Mouse (Mus musculus) urinary bladder, postnatal 25 days (tissue): ENCODE results near the gene Tmem82.
A peak's percentile ranks its signal among the peaks of the same experiment; 100 is the strongest.

Source experiments
- DNase-seq: peaks from one replicate; pipeline ENCODE4 v3.0.0; 2022; ENCODE audit warnings: low spot score

Gene Tmem82

DNA sequence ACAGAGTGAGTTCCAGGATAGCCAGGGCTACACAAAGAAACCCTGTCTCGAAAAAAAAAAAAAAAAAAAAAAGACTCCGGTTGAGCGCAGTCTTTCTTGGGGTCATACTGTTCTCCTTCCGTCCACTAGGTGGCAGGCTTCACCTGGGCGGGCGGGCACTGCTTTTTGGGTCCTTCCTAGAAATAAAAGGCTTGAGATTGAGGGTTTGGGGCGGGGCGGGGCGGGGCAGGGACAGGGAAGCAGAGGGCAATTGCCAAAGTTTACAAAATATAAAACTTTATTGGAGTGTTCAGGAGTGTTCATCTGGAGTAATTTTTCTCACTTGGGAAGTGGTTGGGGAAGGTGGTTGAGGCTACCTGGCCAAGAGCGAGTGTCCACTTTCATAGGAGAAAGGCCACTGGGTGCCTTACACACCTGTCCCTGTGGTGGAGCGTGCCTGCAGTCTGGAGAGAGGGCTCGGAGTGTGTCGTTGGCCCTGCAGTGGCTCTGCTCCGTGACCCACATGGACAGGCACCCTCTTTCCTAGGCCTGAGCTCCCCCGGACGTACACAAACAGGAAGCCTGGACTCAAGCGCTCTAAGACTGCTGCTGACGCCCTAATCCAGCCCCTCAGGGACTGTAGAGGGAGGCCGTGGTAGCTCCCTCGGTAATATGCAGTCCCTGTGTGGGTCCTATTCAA is at the start of gene Tmem82:
TSS of gene Tmem82 (minus strand) at position 69 of the 679 bp plus-strand sequence.
- DNase-seq = peak; percentile 56

DNA sequence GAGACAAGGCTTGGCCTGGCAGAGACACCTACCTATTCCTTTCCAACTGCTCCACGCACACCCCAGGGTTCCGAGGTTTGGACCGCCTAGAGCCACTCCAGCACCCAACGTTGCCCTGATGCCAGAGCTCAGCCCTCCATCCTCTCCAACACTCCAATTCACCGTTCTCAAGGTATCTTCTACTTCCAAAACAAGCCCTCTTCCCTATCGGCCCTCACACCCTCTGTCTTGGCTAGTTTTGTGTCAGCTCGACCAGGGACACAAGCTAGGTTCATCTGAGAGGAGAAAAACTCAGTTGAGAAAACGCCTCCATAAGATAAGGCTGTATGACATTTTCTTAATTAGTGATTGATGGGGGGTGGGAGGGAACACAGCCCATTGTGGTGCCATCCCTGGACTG is 46.4 kb upstream of the Tmem82 start, which contains the start of gene Plekhm2:
TSS of gene Plekhm2 (minus strand) at position 101 of the 400 bp plus-strand sequence.
- DNase-seq = no peak

DNA sequence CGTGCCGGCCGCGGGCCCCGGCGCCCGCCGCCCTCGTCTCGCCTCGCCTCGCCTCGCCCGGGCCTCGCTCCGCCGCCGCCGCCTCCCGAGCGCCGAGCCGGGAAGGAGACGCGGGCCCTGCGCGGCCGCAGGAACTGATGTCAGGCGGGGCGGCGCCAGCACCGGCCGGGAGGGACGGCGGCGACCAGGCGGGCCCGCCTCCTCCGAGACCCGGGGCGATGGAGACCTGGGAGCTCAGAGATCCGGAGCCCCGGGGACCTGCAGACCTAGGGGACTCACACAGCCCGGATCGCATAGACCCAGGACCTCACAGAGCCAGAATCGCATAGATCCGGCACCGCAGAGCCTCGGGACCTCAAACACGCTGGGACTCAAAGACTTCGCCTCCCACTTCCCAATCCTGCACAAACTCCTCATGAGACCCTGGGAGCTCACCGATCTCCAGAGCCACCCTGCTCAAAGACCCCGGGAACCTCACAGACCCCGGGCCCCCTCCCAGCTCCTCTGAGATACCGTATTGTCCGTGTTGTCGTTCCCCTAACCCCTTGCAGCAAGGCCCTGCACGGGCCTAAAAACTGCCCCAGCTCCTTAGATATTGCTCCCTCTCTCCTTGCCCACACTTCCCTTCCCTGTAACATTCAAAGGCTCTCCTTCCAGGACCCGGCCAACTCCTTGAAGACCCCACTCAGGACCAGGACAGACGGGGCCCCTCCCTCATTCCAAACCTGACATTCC is 45.7 kb upstream of the Tmem82 start:
- peak; percentile 73 for DNase-seq

DNA sequence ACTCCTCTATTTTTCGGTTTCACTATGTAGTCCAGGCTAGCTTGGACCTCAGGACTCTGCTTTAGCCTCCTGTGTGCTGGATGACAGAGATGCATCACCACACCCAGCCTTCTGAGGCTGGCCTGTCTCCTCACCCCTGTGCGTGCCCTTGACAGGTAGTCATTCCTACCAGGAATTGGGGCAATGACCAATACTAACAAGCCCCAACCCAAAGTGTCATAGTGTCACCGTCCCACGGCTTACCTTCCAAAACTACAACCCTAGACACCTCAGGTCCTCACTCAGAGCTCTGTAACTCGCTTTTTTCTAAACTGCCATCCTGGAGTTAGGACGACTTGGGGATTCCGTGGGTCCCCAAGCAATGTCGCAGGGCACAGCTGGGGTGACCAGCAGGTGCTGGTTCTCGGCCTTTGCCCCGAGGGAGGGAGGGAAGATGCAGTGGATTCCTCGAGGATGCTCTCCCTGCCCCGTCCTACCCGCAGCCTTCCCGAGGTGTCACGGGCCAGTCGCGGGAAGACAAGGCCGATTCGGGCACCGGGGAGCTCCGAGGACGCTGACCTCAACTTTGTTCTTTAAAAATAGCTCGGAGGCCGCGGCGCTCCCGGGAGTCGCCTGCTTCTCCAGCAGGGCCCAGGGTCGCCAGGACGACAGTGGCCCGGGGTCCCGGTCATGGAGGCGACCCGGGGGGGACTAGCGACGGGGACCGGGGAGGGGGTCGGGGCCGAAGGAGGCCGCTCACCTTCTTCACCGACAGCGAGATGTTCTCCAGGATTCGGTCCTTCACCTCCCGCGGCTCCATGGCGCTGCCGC is 44.9 kb upstream of the Tmem82 start:
- DNase-seq = peak; percentile 38

DNA sequence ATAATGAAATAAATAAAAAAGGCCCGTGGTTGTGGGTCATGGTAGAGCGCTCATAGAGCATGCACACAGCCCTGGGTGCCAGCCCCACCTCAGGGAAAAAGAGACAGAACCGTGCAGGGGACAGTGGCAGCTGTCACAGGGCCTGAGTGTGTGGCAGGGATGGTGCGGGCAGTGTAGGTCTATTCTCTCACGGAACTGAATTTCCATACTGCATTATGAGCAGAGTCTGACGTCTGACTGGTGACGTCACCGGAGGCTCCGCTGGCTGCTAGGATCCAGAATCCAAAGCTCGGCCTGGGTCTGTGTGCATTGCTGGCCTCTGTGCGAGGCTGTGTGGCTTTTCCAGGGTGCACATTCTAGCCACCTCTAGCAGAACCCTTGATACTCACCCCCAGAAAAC is 42.5 kb upstream of the Tmem82 start:
- no peak for DNase-seq

DNA sequence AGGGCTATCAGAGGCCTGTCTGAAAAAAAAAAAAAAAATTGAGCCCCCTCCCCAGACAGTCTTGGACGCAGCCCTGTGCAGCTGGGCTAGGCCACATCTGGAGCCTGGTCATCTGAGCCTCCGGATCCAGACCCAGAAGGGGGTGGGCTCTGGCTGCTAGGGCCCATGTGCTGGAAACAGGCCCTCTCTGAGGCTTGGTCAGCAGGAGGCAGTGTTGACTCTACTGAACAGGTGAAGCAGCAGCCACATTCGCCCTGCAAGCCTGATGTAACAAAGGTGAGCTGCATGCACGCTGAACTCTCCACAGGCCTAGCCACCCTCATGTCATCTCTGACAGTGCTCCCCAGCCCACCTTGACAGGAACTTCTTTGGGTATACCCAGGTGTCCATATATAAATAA is 41.3 kb upstream of the Tmem82 start:
- DNase-seq = no peak

DNA sequence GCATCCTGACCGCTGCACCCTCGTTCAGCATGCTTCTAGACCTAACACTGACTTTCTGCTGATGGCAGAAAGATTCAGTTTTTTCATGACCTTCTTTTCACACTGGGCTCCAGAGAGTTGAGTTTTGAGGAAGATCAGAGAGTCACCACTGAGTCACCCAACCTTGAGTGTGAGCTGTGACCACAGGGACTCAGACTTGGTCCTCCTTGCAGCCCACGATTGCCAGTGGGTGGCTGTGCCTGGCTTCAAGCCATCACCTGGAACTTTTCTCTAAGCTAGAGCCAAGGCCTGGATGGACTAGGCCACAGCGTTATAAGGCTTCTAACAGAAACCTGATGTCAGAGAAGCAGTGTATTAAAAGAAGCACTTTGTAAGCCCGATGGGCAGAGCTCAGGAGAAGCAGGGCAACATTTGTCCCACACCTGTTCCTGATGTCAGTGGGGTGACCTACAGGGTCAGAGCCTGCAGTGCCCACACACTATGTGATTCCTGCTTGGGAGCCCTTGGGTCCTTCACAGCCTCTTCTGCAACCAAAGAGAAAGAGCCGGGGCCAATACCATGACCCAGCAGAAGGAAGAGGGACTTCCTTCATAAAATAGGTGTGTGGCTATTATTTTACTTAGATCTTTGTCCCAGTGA is 40.5 kb upstream of the Tmem82 start:
- DNase-seq = no peak

DNA sequence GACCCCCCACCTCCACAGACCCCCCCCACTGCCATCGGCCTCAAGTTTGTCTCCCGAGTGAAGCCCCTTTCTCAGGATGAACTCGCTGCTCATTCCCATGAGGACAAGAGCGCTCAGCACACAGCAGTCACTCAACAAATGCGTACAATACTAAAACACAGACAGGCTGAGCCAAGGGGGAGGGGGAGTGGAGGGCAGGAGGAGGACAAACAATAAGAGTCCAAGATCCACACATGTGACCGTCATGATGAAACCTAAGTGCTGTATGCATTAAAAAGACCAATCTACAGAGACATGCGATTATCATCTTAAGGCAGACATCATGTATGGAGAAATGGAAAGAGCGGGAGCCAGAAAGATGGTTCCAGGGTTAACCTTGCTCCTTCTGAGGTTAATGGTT is 38.5 kb upstream of the Tmem82 start:
- no peak for DNase-seq

DNA sequence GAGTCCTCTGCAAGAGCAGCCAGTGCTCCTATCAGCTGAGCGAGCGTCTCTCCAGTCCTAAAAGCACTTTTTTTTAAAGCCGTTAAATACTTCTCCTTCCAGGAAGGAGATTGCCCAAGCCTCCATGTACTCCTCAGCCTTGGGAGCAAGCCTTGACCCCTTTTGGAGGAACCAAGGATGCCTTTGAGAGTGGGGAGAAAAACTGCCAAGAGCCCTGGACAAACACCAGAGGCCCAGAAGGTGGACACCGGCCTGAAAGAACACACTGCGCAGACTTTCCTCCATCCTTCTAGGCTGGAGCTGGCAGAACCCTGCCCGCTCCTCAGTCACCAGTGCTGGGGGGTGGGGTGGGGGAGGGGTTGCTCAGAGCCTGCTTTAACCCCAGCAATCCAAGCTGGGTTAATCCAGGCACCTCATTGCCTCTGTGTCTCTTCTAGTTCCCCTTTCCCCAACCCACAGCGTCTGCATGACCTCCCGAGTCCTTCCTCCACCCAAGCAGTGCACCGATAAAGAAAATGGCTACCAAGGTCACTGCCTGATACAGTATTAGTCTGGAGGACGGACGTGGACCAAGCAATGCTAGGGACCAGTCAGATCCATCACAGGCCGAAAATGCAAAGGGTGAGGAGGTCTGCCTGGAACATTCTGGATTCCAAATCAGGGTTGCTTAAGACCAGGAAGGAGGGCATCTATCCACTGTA is 37.6 kb upstream of the Tmem82 start:
- DNase-seq = no peak

DNA sequence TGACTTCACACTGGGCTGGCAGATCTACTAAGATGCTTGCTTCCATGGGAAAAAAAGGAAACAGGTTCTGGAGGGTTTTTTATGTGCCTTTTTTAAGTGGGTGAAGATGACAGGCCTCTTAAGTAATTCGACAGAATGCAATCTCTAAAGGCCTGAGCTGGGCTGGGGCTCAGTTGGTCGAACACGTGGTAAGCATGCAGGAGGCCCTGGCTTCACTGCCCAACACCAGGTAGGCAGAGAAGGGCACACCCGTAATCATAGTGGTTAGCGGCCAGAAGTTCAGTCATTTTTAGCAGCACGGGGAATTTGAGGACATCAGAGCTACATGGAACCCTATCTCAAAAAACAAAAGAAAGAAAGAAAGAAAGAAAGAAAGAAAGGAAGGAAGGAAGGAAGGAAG is 36.1 kb upstream of the Tmem82 start:
- no peak for DNase-seq

DNA sequence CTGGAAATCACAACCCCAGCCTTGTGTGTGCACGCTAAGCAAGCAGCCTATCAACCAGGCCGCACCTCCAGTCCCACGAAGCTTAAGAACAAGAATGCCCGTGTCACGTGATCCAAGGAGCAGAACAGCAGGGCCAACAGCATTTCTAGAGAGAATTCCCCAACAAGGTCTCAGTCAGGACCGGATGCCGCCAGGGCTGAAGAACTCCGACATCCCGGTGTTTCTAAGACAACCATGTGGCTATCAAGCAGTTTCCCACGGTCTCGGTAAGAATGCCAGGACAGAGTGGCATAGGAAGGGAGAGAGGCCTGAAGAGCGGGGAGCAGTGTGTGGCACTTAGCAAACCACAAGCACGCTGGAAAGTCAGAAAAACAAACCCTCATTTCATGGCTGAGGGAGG is 35.4 kb upstream of the Tmem82 start:
- DNase-seq = no peak

DNA sequence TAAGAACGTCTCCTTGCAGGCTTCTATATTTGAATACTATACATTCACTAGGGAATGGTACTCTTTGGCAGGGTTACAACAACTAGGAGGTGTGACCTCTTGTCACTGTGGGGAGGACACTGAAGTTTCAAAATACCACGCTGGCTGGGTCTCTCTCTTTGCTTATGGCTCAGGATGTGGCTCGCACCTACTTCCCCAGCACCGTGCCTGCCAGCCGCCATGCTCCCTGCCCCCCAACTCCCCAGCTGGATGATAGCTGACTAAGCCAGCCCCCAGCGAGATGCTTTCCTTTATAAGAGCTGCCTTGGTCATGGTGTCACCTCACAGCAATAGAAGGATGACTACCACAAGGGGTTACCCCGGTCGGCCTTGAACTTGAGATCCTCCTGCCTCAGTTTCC is 34.6 kb upstream of the Tmem82 start:
- no peak for DNase-seq

DNA sequence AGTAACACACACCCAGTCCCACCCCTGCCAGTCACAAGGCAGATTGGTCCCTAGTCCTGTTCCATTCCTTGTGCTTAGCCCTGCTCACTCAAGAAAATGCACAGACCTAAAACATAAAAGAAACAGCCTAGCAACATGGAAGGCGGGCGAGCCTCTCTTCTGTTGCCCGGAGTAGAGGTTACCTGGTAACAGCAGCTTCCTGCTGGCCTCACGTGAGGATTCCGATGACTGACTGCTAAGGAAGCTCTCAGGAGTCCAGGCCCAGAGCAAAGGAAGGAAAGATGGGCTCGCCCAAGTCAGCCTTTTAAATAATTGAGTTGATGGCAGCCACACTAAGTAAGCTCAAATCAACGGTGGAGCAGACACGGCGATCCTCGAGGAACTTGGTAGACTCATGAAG is 33.5 kb upstream of the Tmem82 start:
- no peak for DNase-seq

DNA sequence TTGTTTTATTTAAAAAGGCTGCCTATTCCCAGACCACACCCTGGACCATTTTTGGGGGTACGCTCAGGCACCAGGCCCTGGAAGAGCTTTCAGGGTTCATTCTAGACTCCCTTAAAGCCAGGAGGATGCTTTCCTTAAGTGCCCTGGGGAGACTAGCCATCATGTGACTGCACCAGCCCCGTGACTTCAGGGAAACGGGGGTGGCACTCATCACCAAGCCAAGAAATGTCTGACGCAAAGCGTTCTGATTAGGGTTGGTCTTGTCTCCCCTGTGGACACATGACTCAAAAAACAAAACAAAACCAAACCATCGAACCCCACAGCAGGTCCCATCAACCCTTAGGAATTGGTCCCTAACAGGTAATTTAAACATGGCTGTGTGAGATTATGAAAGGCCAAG is 32.9 kb upstream of the Tmem82 start:
- no peak for DNase-seq

DNA sequence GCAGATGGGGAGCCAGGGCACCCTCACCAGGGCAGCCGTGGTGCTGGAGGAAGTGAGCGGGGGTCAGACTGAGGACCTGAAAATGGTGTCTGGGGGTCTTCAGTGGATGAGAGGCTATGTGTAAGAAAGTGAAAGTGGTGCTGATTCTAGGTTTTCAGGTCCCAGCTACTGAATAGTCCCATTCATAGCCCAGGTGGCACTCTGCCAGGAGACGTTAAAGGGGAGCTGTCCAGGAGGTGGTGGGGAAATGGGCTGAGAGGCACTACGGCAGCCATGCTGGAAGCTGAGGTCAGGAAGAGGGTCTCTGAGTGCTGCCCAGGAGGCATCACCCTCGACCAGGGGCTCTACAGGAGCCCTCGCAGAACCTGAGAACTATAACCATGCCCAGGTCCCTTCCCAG is 30.8 kb upstream of the Tmem82 start:
- DNase-seq = no peak

DNA sequence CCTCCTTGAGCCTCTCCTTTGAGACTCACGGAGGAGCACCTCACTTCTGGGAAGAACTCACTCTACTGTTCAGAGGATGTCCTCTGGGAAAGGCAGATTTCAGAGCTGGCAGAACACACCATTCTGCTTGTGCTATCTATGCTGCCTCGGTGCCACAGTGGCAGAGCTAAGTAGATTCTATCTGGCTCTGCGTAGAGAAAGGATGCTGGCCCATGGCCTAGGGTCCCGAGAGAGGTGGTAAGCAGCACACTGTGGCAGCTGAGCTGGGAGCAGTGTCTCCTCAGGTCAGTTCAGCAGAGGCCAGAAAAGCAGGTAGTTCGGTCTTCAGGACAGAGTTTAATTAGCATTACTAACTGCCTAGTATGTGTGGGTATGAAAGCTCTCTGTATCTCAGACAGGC is 29.8 kb upstream of the Tmem82 start:
- DNase-seq = no peak

DNA sequence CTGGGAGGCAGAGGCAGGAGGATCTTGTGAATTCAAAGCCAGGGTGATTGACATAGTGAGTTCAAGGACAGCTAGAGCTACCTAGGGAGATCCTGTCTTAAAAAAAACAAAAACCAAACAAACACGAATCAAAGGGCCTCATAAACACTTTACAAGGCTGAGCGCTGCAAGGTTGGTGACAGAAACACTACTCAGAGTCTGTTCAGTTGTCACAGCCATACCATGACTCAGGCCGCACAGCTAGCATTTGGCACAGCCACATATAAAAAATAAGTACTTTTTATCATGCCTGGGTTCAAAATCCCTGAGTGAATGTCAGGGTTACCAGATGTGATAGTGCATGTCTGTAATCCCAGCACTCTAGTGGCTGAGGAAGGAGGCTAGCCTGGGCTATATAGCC is 28.8 kb upstream of the Tmem82 start:
- DNase-seq = no peak

DNA sequence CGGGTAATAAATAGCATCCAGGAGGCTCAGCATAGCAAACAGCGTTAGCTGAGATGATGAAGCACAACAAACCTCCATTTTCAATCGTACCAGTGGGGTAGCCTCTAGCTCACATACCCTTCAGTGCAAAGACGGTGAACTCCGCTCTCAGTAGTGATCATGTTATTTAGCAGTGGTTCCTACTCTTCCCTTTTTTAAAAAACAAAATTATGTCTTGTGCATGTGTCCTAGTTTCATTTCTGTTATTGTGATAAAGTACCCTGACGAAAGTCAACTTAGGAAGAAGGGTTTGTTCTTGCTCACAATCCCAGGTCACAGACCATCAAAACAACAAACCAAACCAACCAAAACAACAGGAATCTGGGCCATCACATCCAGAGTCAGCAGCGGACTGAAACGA is 27.6 kb upstream of the Tmem82 start:
- DNase-seq = no peak

DNA sequence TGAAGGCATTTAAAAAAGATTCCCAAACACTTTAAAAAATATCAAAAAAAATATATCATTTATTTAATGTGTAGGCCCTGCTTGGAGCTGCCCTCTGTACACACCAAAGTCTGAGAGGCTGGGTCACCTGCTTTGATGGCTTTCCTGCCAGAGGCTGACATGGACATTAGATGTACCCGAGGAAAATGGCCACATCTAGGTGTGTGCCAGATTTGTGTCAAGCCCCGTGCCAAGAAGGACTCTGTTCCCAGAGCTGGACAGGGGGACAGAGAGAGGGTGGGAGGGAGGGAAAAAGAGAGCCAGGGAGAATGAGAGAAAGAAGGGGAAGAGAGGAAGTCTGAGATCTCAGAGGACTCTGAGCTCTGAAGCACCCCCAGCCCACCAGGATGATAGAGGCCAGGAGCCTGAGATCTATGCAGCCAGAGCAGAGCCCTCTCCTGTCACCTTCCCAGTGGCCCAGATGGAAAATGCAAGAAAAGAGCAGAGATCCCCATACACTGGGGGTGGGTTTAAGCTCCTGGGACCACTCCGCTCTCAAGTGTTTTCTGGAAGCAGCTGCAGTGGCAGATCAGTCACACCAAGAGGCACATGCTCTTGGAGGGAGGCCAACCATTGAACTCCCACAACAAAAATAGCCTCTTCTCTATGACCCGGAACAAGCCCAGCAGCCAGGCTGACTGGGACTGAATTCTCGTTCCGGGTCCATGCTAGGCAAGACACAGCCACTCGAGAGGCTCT is 24.9 kb upstream of the Tmem82 start:
- DNase-seq = no peak

DNA sequence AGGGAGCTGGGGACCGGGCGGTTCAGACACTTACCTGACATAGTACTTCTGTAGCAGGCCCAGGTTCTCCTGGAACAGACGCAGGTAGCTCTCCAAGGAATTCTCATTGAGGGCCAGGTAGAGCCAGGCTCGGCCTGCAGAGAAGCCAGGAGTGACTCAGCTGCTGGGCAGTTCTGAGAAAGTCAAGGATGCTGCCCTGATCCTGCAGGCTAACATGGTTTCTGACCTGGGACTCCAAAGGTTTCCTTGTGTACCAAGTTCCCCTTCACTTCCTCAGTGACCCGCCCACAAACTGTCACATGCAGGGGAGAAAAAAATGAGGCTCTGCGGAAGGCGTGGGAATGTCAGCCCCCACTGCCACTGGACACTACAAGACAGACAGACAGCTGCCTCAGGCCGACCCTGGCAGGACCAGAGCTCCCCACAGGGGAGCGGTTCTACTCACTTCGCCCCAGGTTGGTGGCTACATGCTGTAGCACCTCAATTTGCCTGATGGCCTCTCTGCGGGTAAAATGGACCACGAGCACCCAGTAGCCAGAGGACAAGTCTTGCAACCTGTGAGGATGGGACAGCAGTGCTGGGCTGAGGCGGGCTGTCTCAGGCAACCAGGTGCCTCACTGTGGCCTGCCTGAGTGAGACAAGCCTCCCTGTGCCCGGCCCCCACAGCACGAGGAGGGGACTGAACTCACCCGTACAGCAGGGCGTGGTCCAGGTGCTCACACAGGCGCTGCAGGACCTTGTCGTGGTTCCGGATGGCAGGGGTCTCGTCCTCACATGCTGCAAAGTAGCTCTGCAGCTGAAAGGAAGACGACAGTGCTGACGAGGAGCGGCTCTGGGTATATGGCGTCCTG is 23.8 kb upstream of the Tmem82 start:
- DNase-seq = no peak
